Mouse (Mus musculus) testis, adult 2 months (tissue): ENCODE results near the gene Agbl2.

ENCODE experiments used
- CTCF ChIP-seq: fragments of 200-500 bp; IDR thresholded peaks from 2 replicates; pipeline ENCODE4 v1.5.1; 2012; ENCODE audit warnings: low read depth, mild to moderate bottlenecking, inconsistent platforms, low read length, moderate library complexity; ENCODE audit not compliant: control insufficient read depth, insufficient read depth, insufficient replicate concordance
- POLR2A ChIP-seq: fragments of 200-500 bp; IDR thresholded peaks from 2 replicates; pipeline ENCODE4 v1.6.1; 2012; ENCODE audit warnings: low read depth, mild to moderate bottlenecking, inconsistent platforms, low read length, moderate library complexity; ENCODE audit not compliant: control insufficient read depth

DNA sequence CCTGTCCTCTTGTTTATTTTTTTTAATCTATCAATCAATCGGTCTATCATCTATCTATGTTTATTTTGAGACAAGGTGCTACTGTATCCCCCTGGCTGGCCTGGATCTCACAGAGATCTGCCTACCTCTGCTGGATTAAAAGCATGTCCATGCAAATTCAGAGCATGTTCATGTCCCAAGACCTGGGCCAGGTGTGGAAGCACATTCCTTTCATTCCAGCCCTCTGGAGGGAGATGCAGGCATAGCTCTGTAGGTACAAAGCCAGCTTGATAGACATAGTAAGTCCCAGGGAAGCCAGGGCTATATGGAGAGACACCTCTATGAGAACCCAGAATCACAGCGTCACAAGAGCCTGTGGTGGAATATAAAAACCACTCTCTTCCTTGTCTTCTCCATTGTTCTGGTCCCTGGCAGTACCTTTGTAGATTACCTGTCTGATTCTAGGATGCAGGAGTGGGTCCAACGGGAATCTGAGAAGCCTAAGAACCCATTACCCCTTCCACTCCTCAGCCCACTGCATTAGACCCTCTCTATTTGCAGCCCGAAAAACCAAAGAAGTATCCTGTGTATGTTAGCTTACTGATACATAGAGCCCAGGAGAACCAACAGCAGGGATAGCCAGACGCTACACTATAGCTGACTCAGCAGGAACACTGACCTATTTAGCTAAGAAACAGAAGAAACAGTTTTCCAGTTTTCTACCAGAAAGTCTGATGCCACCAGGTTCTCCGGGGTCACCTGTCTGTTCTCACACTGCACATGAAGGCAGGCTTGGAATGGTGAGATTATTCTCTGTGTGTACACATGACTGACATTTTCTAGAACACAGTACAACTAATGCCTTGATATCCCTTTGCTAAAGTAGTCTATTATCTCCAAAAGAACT, 26.0 kb downstream of the Agbl2 start:
- TF ChIP-seq POLR2A = no peak
- no peak for TF ChIP-seq CTCF
